Mouse (Mus musculus) midbrain, embryonic 13.5 days (tissue): ENCODE data around the gene Arhgef6. TPM values are rescaled to one million over a fixed set of nuclear protein-coding genes. Genes with fewer than 3 reads are reported as not detected.

Experiments used
- ATAC-seq: fragments of 200-750 bp; cut with Nextera tagmentation; 2 replicates; pipeline ENCODE4 v1.8.0; 2017; ENCODE audit warnings: mild to moderate bottlenecking, moderate TSS enrichment, moderate library complexity
- H3K27ac ChIP-seq: fragments of 300-500 bp; sonication (generic); 2 replicates; pipeline ENCODE4 v1.5.1; 2015; ENCODE audit warnings: inconsistent platforms, mild to moderate bottlenecking, moderate library complexity
- H3K27me3 ChIP-seq: fragments of 300-500 bp; sonication (generic); 2 replicates; pipeline ENCODE4 v1.6.1; 2015; ENCODE audit warnings: mild to moderate bottlenecking, inconsistent platforms
- H3K36me3 ChIP-seq: fragments of 300-500 bp; sonication (generic); 2 replicates; pipeline ENCODE4 v1.6.1; 2015; ENCODE audit warnings: mild to moderate bottlenecking, inconsistent platforms
- H3K4me1 ChIP-seq: fragments of 300-500 bp; sonication (generic); replicated peaks from 2 replicates; pipeline ENCODE4 v1.6.1; 2015; ENCODE audit warnings: inconsistent platforms
- H3K4me2 ChIP-seq: fragments of 300-500 bp; sonication (generic); replicated peaks from 2 replicates; pipeline ENCODE4 v1.6.1; 2015; ENCODE audit warnings: moderate library complexity, mild to moderate bottlenecking, inconsistent platforms
- H3K4me3 ChIP-seq: fragments of 300-500 bp; sonication (generic); replicated peaks from 2 replicates; pipeline ENCODE4 v1.5.1; 2015; ENCODE audit warnings: mild to moderate bottlenecking, inconsistent platforms
- H3K9ac ChIP-seq: fragments of 300-500 bp; sonication (generic); replicated peaks from 2 replicates; pipeline ENCODE4 v1.6.1; 2015; ENCODE audit warnings: mild to moderate bottlenecking, inconsistent platforms
- H3K9me3 ChIP-seq: fragments of 300-500 bp; sonication (generic); 2 replicates; pipeline ENCODE4 v1.6.1; 2016; ENCODE audit warnings: mild to moderate bottlenecking, inconsistent platforms
- WGBS: fragments of 180-500 bp; shearing (Covaris S2); methylation state at CpG from one replicate; pipeline ENCODE4 v1.1.7; 2015; 5-methylcytosine and 5-hydroxymethylcytosine counted together
- polyA plus RNA-seq: library from polyadenylated mRNA; unstranded; fragments of >200 nt; fragmentation: Nextera tagmentation; extraction: Ambion mirVana; gene quantifications from 2 replicates; pipeline ENCODE4 v1.2.1, GENCODE M21; 2015

Arhgef6 gene
- polyA plus RNA-seq, 1 experiment from 2014 or later: 5.7 TPM

- Histone ChIP-seq H3K4me3 (no peak overlapping the region), H3K27ac (no peak overlapping the region), H3K27me3 (no peaks in the 10 kb centered on the region), H3K4me1 (no peaks in the 10 kb centered on the region), H3K9me3 (no peaks in the 10 kb centered on the region), H3K9ac (no peak overlapping the region), H3K36me3 (no peaks in the 10 kb centered on the region), H3K4me2 (no peak overlapping the region)
- ATAC-seq: no peak
- 57% methylated on average over 9 of the region's 9 CpGs for WGBS
Observed at GRCm38 (mm10) chrX:57286281-57286680, 52.2 kb downstream of the Arhgef6 start.

DNA sequence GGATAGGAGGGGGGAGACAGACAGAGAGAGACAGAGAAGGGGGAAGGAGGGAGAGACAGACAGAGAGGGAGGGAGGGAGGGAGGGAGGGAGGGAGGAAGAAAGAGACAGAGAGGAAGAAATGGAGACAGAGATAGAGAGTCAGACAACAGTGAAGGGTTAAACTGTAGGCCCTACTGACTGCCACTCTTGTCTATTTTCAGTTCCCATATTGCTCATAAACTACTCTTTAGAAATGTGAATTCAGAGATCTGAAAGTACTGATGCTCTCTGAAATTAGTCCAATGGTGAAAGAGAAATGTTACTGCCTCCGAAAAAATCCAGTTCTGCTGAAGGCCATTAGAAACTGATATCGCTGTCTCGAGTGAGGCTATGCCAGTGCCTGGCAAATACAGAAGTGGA is 56.3 kb downstream of the Arhgef6 start:
- no peak for ATAC-seq
- H3K36me3 ChIP-seq: no peaks in the 10 kb centered on the region
- H3K27ac ChIP-seq: no peak overlapping the region
- no peak overlapping the region for H3K4me3 ChIP-seq
- 92% methylated on average over 3 of the region's 3 CpGs for WGBS
- no peak overlapping the region for H3K9ac ChIP-seq
- H3K4me2 ChIP-seq: no peak overlapping the region
- H3K27me3 ChIP-seq: no peaks in the 10 kb centered on the region
- peaks cover 6% of the 10 kb centered on the region; the same call in 1 of the 2 replicates for H3K4me1 ChIP-seq
- no peaks in the 10 kb centered on the region for H3K9me3 ChIP-seq

- no peak for ATAC-seq
- 55% methylated on average over 6 of the region's 6 CpGs for WGBS
- H3K4me3 ChIP-seq: no peak overlapping the region
- no peaks in the 10 kb centered on the region for H3K27me3 ChIP-seq
- H3K4me1 ChIP-seq: peaks cover 6% of the 10 kb centered on the region; the same call in 1 of the 2 replicates
- H3K27ac ChIP-seq: no peak overlapping the region
- H3K9ac ChIP-seq: no peak overlapping the region
- H3K36me3 ChIP-seq: no peaks in the 10 kb centered on the region
- no peaks in the 10 kb centered on the region for H3K9me3 ChIP-seq
- no peak overlapping the region for H3K4me2 ChIP-seq
Observed at GRCm38 (mm10) chrX:57277560-57278335, 60.8 kb downstream of the Arhgef6 start.

- no peak overlapping the region for H3K9ac ChIP-seq
- H3K9me3 ChIP-seq: no peaks in the 10 kb centered on the region
- no peak overlapping the region for H3K4me2 ChIP-seq
- no peak for ATAC-seq
- 85% methylated on average over 4 of the region's 4 CpGs for WGBS
- H3K27me3 ChIP-seq: no peaks in the 10 kb centered on the region
- H3K27ac ChIP-seq: no peak overlapping the region
- no peaks in the 10 kb centered on the region for H3K4me1 ChIP-seq
- no peak overlapping the region for H3K4me3 ChIP-seq
- H3K36me3 ChIP-seq: no peaks in the 10 kb centered on the region
Observed at GRCm38 (mm10) chrX:57263515-57263914, 75.0 kb downstream of the Arhgef6 start.

- H3K9ac ChIP-seq: no peak overlapping the region
- H3K4me1 ChIP-seq: no peaks in the 10 kb centered on the region
- no peaks in the 10 kb centered on the region for H3K36me3 ChIP-seq
- H3K4me3 ChIP-seq: no peak overlapping the region
- H3K27me3 ChIP-seq: no peaks in the 10 kb centered on the region
- H3K4me2 ChIP-seq: no peak overlapping the region
- H3K9me3 ChIP-seq: no peaks in the 10 kb centered on the region
- H3K27ac ChIP-seq: no peak overlapping the region
- ATAC-seq: no peak
- 59% methylated on average over 2 of the region's 2 CpGs for WGBS
Observed at GRCm38 (mm10) chrX:57260744-57261143, 77.8 kb downstream of the Arhgef6 start.

DNA sequence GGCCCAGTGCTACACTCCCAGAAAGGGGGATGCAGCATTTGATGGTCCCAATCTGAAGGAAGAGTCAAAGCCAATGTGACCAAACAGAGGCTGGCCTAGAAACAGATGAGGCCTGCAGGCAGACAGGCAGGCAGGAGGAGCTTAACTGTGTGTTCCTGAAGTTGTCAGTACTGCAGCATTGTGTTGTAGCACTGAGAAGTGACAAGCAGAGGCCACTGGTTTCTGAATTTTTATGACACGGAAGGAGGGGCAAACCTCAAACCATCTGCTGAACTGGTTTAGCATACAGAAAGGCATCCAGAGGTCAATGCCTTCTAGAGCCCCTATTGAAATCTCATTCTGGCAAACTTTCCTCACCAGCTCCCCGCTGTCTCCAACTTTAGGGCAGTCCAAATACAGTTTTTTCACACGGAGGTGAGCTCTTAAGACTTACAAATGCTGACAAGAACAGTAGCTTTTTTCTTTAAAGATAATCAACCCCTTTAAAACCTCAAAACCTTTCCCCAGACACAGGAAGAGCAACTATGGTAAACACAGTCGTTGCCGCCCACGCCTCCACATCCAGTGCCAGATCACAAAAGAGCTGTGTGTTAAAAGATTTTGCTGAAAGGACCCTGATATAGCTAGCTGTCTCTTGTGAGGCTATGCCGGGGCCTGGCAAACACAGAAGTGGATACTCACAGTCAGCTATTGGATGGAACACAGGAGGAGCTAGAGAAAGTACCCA is 85.0 kb downstream of the Arhgef6 start:
- ATAC-seq: no peak
- no peak overlapping the region for H3K4me3 ChIP-seq
- H3K9me3 ChIP-seq: no peaks in the 10 kb centered on the region
- 72% methylated on average over 7 of the region's 7 CpGs for WGBS
- H3K4me1 ChIP-seq: no peaks in the 10 kb centered on the region
- H3K9ac ChIP-seq: no peak overlapping the region
- no peaks in the 10 kb centered on the region for H3K36me3 ChIP-seq
- no peaks in the 10 kb centered on the region for H3K27me3 ChIP-seq
- no peak overlapping the region for H3K27ac ChIP-seq
- no peak overlapping the region for H3K4me2 ChIP-seq

- no peak overlapping the region for H3K9ac ChIP-seq
- no peak overlapping the region for H3K27ac ChIP-seq
- H3K27me3 ChIP-seq: no peaks in the 10 kb centered on the region
- WGBS: 78% methylated on average over 3 of the region's 3 CpGs
- no peaks in the 10 kb centered on the region for H3K36me3 ChIP-seq
- H3K4me1 ChIP-seq: no peaks in the 10 kb centered on the region
- ATAC-seq: no peak
- H3K4me3 ChIP-seq: no peak overlapping the region
- H3K4me2 ChIP-seq: no peak overlapping the region
- no peaks in the 10 kb centered on the region for H3K9me3 ChIP-seq
Observed at GRCm38 (mm10) chrX:57238572-57238971, 100.0 kb downstream of the Arhgef6 start.

GRCm38 (mm10) chrX:57235982-57236381 is 102.5 kb downstream of the Arhgef6 start:
- no peaks in the 10 kb centered on the region for H3K36me3 ChIP-seq
- WGBS: 73% methylated on average over 4 of the region's 4 CpGs
- H3K27ac ChIP-seq: no peak overlapping the region
- no peaks in the 10 kb centered on the region for H3K4me1 ChIP-seq
- no peaks in the 10 kb centered on the region for H3K27me3 ChIP-seq
- ATAC-seq: no peak
- no peaks in the 10 kb centered on the region for H3K9me3 ChIP-seq
- H3K4me2 ChIP-seq: no peak overlapping the region
- no peak overlapping the region for H3K4me3 ChIP-seq
- no peak overlapping the region for H3K9ac ChIP-seq

- no peak overlapping the region for H3K4me3 ChIP-seq
- H3K27me3 ChIP-seq: no peaks in the 10 kb centered on the region
- H3K9ac ChIP-seq: no peak overlapping the region
- ATAC-seq: no peak
- no peaks in the 10 kb centered on the region for H3K36me3 ChIP-seq
- WGBS: 67% methylated on average over 2 of the region's 2 CpGs
- H3K27ac ChIP-seq: no peak overlapping the region
- H3K4me2 ChIP-seq: no peak overlapping the region
- H3K4me1 ChIP-seq: no peaks in the 10 kb centered on the region
- no peaks in the 10 kb centered on the region for H3K9me3 ChIP-seq
Observed at GRCm38 (mm10) chrX:57233596-57233995, 104.9 kb downstream of the Arhgef6 start.

GRCm38 (mm10) chrX:57228178-57228577 is 110.4 kb downstream of the Arhgef6 start:
- H3K4me2 ChIP-seq: no peak overlapping the region
- ATAC-seq: no peak
- H3K27ac ChIP-seq: no peak overlapping the region
- H3K9me3 ChIP-seq: no peaks in the 10 kb centered on the region
- H3K4me3 ChIP-seq: no peak overlapping the region
- no peaks in the 10 kb centered on the region for H3K36me3 ChIP-seq
- H3K9ac ChIP-seq: no peak overlapping the region
- WGBS: 66% methylated on average over 2 of the region's 2 CpGs
- H3K4me1 ChIP-seq: no peaks in the 10 kb centered on the region
- H3K27me3 ChIP-seq: no peaks in the 10 kb centered on the region

- no peak overlapping the region for H3K4me2 ChIP-seq
- no peaks in the 10 kb centered on the region for H3K36me3 ChIP-seq
- no peak overlapping the region for H3K4me3 ChIP-seq
- no peaks in the 10 kb centered on the region for H3K9me3 ChIP-seq
- H3K4me1 ChIP-seq: no peaks in the 10 kb centered on the region
- H3K27me3 ChIP-seq: no peaks in the 10 kb centered on the region
- ATAC-seq: no peak
- H3K27ac ChIP-seq: no peak overlapping the region
- H3K9ac ChIP-seq: no peak overlapping the region
- 88% methylated on average over 10 of the region's 10 CpGs for WGBS
Observed at GRCm38 (mm10) chrX:57223301-57223700, 115.2 kb downstream of the Arhgef6 start.

GRCm38 (mm10) chrX:57221881-57222280 is 116.6 kb downstream of the Arhgef6 start:
- no peak overlapping the region for H3K4me3 ChIP-seq
- H3K27me3 ChIP-seq: no peaks in the 10 kb centered on the region
- H3K4me2 ChIP-seq: no peak overlapping the region
- 79% methylated on average over 3 of the region's 3 CpGs for WGBS
- H3K27ac ChIP-seq: no peak overlapping the region
- H3K36me3 ChIP-seq: no peaks in the 10 kb centered on the region
- no peaks in the 10 kb centered on the region for H3K9me3 ChIP-seq
- no peak for ATAC-seq
- H3K4me1 ChIP-seq: no peaks in the 10 kb centered on the region
- H3K9ac ChIP-seq: no peak overlapping the region
